Mouse (Mus musculus): ENCODE results near the gene Vwa8. TPM values are rescaled to one million over a fixed set of nuclear protein-coding genes. Genes with fewer than 3 reads are reported as not detected.

Gene Vwa8
- polyA plus RNA-seq, 1 experiment from 2014 or later: 8.8 TPM

DNA sequence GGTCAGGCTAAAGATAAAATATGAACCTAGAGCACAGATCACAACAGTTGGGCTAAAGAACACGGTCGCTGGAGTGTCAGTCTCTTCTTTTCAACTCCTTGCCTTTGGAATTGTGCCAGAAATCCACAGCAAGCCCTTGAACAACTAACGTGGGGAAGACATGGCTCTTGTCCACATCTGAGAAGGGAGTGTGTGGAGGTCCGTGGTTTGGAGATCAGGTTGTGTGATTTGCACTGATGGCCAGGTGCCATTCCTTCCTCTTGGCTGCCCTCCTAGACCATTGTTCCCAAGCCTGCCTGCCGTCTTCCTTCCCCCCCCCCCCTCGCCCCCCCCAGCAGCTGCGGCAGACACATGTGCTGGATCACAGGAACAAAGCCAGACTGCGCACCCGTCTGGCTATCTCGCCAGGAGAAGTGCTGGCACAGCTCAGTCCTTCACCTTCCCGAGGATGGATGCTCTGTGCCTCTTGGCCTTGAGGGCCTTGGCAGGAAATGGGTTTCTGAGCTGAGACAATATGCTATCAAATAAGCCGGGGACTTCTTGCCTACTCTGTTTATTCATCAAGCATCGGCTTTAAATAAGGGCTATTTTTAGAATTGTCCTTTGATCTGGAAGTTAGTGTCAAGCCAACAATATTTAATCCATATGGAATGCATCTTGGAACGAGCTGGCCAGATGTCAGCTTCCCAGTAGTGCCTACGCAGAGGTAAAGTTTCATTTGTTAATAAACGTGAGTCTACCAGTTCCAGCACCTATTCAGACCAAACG is 308.8 kb downstream of the Vwa8 start:
- peak; percentile 83 for DNase-seq (ENCODE audit: low spot score)
- H3K27me3 ChIP-seq (replicated peaks; ENCODE audit: insufficient read depth, low read length): no peaks in the 10 kb centered on the region
- peaks cover 20% of the 10 kb centered on the region; the same call in 1 of the 2 replicates for H3K4me1 ChIP-seq (ENCODE audit: insufficient read depth, low read depth, low read length)
- no peak for TF ChIP-seq CTCF (IDR thresholded peaks at IDR 0.05)
- peak; percentile 85 for TF ChIP-seq EP300 (IDR thresholded peaks at IDR 0.05)
- peak overlapping the region; percentile 76 for H3K27ac ChIP-seq (ENCODE audit: low read length)
- no peaks in the 10 kb centered on the region for H3K9me3 ChIP-seq (ENCODE audit: low read length)
- ATAC-seq: peak; percentile 70
- no peak overlapping the region for H3K9ac ChIP-seq (replicated peaks; ENCODE audit: low read depth)
- WGBS: 11% methylated on average over 14 of the region's 17 CpGs
- 0 out of 2 replicates have a peak overlapping the region, but pooled peaks have one; percentile 2 for H3K4me2 ChIP-seq (replicated peaks; ENCODE audit: low read depth, low read length)
- H3K36me3 ChIP-seq (ENCODE audit: insufficient read depth, low read length): no peaks in the 10 kb centered on the region
- H3K4me3 ChIP-seq (ENCODE audit: low read depth, low read length): no peak overlapping the region

DNA sequence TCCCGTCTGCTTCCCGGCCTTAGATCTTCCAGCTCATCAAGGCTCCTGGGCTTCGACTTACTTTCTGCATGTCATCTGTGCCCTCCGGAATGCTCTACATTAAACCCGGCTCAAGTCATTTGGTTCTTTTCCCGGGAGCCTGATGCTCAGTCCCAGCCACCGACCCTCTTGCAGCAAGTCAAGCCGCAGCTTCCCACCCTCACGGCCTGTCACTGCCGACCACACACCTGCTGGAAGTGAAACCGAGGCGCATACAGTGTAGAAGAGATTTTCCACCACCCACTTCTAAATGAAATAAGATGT is 309.3 kb downstream of the Vwa8 start:
- peaks cover 20% of the 10 kb centered on the region; the same call in 1 of the 2 replicates for H3K4me1 ChIP-seq (ENCODE audit: insufficient read depth, low read depth, low read length)
- ATAC-seq: no peak
- WGBS: 48% methylated on average over 12 of the region's 12 CpGs

DNA sequence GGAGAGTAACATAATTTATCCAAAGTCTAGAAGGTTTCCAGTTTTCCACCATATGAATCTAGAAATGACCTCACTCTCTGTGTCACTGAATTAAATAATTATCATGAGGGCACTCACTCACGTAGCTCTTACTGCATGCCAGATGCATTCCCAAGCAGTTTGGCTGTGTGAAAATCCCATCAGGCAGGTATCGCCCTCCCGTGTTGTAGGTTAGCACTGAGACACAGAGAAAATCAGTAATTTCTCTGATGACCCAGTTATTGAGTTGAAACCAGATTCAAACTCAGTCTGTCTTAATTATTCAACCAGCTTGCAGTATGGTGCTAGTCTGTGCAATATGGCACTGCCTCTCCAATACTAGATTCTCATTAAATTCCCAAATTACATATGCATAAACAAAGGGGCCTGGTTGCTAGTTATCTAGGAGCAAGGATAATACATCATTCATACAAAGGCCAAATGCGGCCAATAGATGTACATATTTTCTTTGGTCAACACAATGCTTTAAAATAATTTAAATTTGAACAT is 309.9 kb downstream of the Vwa8 start:
- Histone ChIP-seq H3K4me3 (ENCODE audit: low read depth, low read length) (no peak overlapping the region), H3K36me3 (ENCODE audit: insufficient read depth, low read length) (no peaks in the 10 kb centered on the region), H3K27me3 (replicated peaks; ENCODE audit: insufficient read depth, low read length) (no peaks in the 10 kb centered on the region), H3K4me2 (replicated peaks; ENCODE audit: low read depth, low read length) (no peak overlapping the region), H3K27ac (ENCODE audit: low read length) (peak overlapping the region; percentile 76), H3K9me3 (ENCODE audit: low read length) (no peaks in the 10 kb centered on the region), H3K9ac (replicated peaks; ENCODE audit: low read depth) (no peak overlapping the region), H3K4me1 (ENCODE audit: insufficient read depth, low read depth, low read length) (peaks cover 20% of the 10 kb centered on the region; the same call in 1 of the 2 replicates)
- peak; percentile 8 for DNase-seq (ENCODE audit: low spot score)
- 74% methylated on average over 4 of the region's 4 CpGs for WGBS
- no peak for TF ChIP-seq CTCF (IDR thresholded peaks at IDR 0.05)
- TF ChIP-seq EP300 (IDR thresholded peaks at IDR 0.05): no peak
- ATAC-seq: no peak

More for the DNA sequence above, 309.3 kb downstream of the Vwa8 start:
- Histone ChIP-seq H3K4me3 (ENCODE audit: low read depth, low read length) (no peak overlapping the region), H3K9ac (replicated peaks; ENCODE audit: low read depth) (no peak overlapping the region), H3K9me3 (ENCODE audit: low read length) (no peaks in the 10 kb centered on the region), H3K4me2 (replicated peaks; ENCODE audit: low read depth, low read length) (0 out of 2 replicates have a peak overlapping the region, but pooled peaks have one; percentile 2), H3K27ac (ENCODE audit: low read length) (peak overlapping the region; percentile 76), H3K36me3 (ENCODE audit: insufficient read depth, low read length) (no peaks in the 10 kb centered on the region), H3K27me3 (replicated peaks; ENCODE audit: insufficient read depth, low read length) (no peaks in the 10 kb centered on the region)
- no peak for TF ChIP-seq CTCF (IDR thresholded peaks at IDR 0.05)
- TF ChIP-seq EP300 (IDR thresholded peaks at IDR 0.05): no peak
- no peak for DNase-seq (ENCODE audit: low spot score)

DNA sequence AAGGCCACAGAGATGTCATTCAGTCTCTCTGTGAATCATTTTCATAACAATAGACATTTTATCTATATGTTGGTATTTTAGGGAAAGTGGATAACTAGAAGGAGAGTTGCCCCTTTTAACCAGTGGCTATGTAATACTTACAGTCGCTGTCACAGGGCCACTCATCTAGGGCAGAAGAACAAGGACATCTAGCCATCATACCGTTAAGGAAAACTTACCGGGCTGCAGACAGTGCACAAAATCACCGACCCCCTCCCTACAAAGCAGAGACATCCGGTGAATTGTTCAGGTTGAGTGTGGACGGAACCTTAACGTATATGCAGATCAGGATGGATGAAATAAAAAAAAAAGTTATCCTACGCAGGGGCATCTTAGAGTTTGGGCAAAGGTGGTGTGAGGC is 310.6 kb downstream of the Vwa8 start:
- H3K4me2 ChIP-seq (replicated peaks; ENCODE audit: low read depth, low read length): no peak overlapping the region
- no peaks in the 10 kb centered on the region for H3K9me3 ChIP-seq (ENCODE audit: low read length)
- H3K36me3 ChIP-seq (ENCODE audit: insufficient read depth, low read length): no peaks in the 10 kb centered on the region
- H3K4me1 ChIP-seq (ENCODE audit: insufficient read depth, low read depth, low read length): peaks cover 20% of the 10 kb centered on the region; the same call in 1 of the 2 replicates
- H3K27ac ChIP-seq (ENCODE audit: low read length): peak overlapping the region; percentile 93
- no peak overlapping the region for H3K4me3 ChIP-seq (ENCODE audit: low read depth, low read length)
- ATAC-seq (no peak), DNase-seq (ENCODE audit: low spot score) (no peak)
- H3K9ac ChIP-seq (replicated peaks; ENCODE audit: low read depth): no peak overlapping the region
- WGBS: 83% methylated on average over 8 of the region's 8 CpGs
- TF ChIP-seq CTCF (IDR thresholded peaks at IDR 0.05): no peak
- TF ChIP-seq EP300 (IDR thresholded peaks at IDR 0.05): no peak
- no peaks in the 10 kb centered on the region for H3K27me3 ChIP-seq (replicated peaks; ENCODE audit: insufficient read depth, low read length)

DNA sequence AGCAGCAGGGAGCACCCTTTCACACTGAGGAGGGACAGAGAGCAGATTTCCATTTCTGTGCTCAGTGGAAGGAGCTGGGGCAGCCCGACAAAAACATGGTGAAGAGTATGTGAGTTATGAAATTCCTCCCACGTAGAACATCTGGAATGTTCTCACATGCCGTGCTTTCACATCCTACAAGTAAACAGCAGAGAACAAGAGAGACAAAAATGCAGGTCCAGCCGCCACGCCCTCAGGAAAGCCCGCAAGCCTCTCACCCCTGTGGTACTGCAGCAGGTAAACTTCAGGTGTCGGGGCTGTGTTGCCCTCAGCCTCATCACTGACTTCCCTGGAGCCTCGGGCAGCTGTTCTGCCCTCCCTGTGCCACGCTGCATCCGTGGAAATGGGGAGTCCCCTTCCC is 311.6 kb downstream of the Vwa8 start:
- no peaks in the 10 kb centered on the region for H3K9me3 ChIP-seq (ENCODE audit: low read length)
- DNase-seq (ENCODE audit: low spot score) (peak; percentile 84), ATAC-seq (peak; percentile 85)
- peak overlapping the region; percentile 93 for H3K27ac ChIP-seq (ENCODE audit: low read length)
- H3K36me3 ChIP-seq (ENCODE audit: insufficient read depth, low read length): no peaks in the 10 kb centered on the region
- no peak for TF ChIP-seq CTCF (IDR thresholded peaks at IDR 0.05)
- peak; percentile 98 for TF ChIP-seq EP300 (IDR thresholded peaks at IDR 0.05)
- peaks cover 20% of the 10 kb centered on the region; the same call in 1 of the 2 replicates for H3K4me1 ChIP-seq (ENCODE audit: insufficient read depth, low read depth, low read length)
- H3K4me2 ChIP-seq (replicated peaks; ENCODE audit: low read depth, low read length): no peak overlapping the region
- H3K27me3 ChIP-seq (replicated peaks; ENCODE audit: insufficient read depth, low read length): no peaks in the 10 kb centered on the region
- no peak overlapping the region for H3K4me3 ChIP-seq (ENCODE audit: low read depth, low read length)
- H3K9ac ChIP-seq (replicated peaks; ENCODE audit: low read depth): no peak overlapping the region
- whole genome bisulfite sequencing: 39% methylated on average over 10 of the region's 10 CpGs

DNA sequence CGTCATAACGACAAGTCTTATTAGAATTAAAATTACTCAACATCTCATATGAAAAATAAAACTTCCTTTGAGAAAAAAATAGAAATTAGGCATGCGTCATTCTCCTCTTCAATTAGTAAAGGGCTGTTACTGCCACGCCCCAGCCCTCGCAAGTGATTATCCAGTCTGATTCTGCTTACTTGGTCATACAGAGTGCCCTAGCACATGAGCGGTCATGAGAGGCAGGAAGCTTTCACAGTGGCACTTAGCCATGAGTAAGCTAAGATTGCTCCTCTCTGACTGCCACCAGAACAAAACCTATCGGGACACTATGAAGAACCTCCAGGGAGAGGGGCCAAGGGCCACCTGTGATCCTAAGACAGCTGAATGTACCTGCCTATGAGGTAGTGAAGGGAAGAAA is 312.1 kb downstream of the Vwa8 start:
- 48% methylated on average over 7 of the region's 7 CpGs for WGBS
- ATAC-seq (peak; percentile 85), DNase-seq (ENCODE audit: low spot score) (peak; percentile 87)
- Histone ChIP-seq H3K36me3 (ENCODE audit: insufficient read depth, low read length) (no peaks in the 10 kb centered on the region), H3K9ac (replicated peaks; ENCODE audit: low read depth) (no peak overlapping the region), H3K27me3 (replicated peaks; ENCODE audit: insufficient read depth, low read length) (no peaks in the 10 kb centered on the region), H3K4me2 (replicated peaks; ENCODE audit: low read depth, low read length) (no peak overlapping the region), H3K4me3 (ENCODE audit: low read depth, low read length) (no peak overlapping the region), H3K9me3 (ENCODE audit: low read length) (no peaks in the 10 kb centered on the region), H3K27ac (ENCODE audit: low read length) (peak overlapping the region; percentile 93), H3K4me1 (ENCODE audit: insufficient read depth, low read depth, low read length) (peaks cover 20% of the 10 kb centered on the region; the same call in 1 of the 2 replicates)
- no peak; the same call in 1 of the 2 replicates for TF ChIP-seq EP300 (IDR thresholded peaks at IDR 0.05)
- TF ChIP-seq CTCF (IDR thresholded peaks at IDR 0.05): no peak
